Mouse (Mus musculus) megakaryocyte, embryonic 14.5 days (primary cell): ENCODE data around the gene Cc2d1a. TPM values are rescaled to one million over a fixed set of nuclear protein-coding genes. Genes with fewer than 3 reads are reported as not detected.

Experiments used
- H3K27me3 ChIP-seq: replicated peaks from 2 replicates; pipeline ENCODE3; 2012; ENCODE audit warnings: inconsistent platforms
- H3K36me3 ChIP-seq: replicated peaks from 2 replicates; pipeline ENCODE3; 2012; ENCODE audit warnings: low read length, inconsistent platforms, mixed read lengths
- H3K4me1 ChIP-seq: 2 replicates; pipeline ENCODE4 v1.6.1; 2012; ENCODE audit warnings: inconsistent platforms
- H3K4me3 ChIP-seq: replicated peaks from 2 replicates; pipeline ENCODE3; 2012; ENCODE audit warnings: moderate library complexity, mild to moderate bottlenecking, inconsistent platforms
- H3K9me3 ChIP-seq: 2 replicates; pipeline ENCODE4 v1.6.1; 2012; ENCODE audit warnings: inconsistent platforms
- FLI1 ChIP-seq: IDR thresholded peaks from 2 replicates; pipeline ENCODE4 v1.6.1; 2012; ENCODE audit warnings: low read length, inconsistent platforms, mixed read lengths
- GATA1 ChIP-seq: IDR thresholded peaks from 3 replicates; pipeline ENCODE4 v1.6.1; 2012; ENCODE audit warnings: mixed read lengths, low read length, inconsistent platforms, borderline replicate concordance
- polyA plus RNA-seq: library from polyadenylated mRNA; stranded (reverse); fragments of >175 nt; gene quantifications from 2 replicates; pipeline ENCODE4 v1.2.3, GENCODE M21; 2012; ENCODE audit warnings: low replicate concordance; ENCODE audit not compliant: insufficient read depth

Gene Cc2d1a
- polyA plus RNA-seq, 1 experiment = 32.7 TPM

DNA sequence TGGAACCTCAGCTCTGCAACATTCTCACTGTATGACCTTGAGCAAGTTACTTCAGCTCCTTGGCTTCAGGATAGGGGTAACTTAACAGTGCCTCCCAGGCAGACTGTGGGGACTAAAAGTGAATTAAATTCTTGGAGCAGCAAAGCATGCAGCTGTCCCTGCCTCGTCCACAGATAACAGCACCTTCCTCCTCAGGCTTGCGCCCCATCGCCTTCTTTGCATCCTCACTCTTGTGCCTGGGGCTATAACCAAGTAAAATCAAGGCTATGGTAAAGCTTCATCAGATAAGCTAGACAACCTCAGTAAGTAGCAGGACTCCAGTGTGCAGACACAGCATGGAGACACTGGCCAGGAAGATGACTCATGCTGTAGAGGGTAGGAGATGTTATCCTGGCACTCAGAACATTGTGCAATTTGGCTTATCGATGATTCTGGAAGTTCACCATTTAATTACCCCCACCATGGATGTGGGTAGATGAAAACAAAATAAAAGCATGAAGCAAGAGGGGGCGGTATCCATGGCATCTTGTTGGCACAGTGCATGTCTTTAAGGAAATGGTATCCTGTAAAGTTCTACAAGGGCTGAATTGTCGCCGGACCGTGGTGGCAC lies 3.0 kb downstream of the Cc2d1a start:
- H3K4me3 ChIP-seq = no peak overlapping the region
- H3K9me3 ChIP-seq = no peaks in the 10 kb centered on the region
- no peak for TF ChIP-seq GATA1
- TF ChIP-seq FLI1 = no peak
- peaks cover 38% of the 10 kb centered on the region for H3K4me1 ChIP-seq
- H3K27me3 ChIP-seq = no peaks in the 10 kb centered on the region
- H3K36me3 ChIP-seq = peaks cover 64% of the 10 kb centered on the region

DNA sequence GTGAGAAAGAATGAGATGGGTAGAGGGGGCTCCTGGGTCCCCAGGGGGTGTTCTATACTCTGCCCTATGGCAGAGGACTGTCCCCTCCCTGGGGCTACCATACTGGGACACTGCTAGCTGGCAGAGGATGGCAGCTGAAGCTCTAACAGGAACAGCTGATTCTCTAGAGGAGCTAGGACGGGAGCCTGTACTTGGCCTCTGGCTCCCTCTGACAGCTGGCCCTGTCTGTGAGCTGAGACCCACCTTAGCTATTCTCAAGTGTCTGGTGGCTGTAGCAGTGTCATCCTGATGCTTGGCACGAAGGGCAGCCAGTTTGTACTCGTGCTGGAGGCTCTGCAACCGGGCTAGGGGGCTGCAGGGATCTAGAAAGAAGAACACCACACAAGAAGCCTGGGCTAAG lies 6.9 kb downstream of the Cc2d1a start:
- peaks cover 97% of the 10 kb centered on the region for H3K36me3 ChIP-seq
- peaks cover 12% of the 10 kb centered on the region for H3K4me1 ChIP-seq
- no peaks in the 10 kb centered on the region for H3K27me3 ChIP-seq
- H3K9me3 ChIP-seq = no peaks in the 10 kb centered on the region
- no peak for TF ChIP-seq GATA1
- TF ChIP-seq FLI1 = no peak
- no peak overlapping the region for H3K4me3 ChIP-seq

DNA sequence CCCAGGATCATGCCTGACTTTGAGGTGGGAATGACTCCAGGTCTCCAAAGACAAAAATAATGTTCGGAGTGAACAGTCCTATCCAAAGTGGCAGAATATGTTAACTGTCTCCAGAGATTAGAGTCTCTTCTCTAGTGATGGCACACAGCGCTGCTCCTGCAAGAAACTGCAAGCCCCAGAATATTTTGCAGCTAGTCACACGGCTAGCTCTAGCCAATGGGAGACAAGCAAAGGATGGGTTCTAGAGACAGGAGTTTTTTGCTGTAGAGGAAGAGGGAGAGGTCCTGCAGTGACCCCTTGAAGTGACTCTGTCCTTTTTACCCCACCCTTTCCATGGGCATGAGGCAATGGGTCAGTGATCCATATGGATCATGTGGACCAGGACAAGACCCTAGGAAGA lies 9.9 kb downstream of the Cc2d1a start:
- H3K4me3 ChIP-seq = no peak overlapping the region
- peaks cover 99% of the 10 kb centered on the region for H3K36me3 ChIP-seq
- TF ChIP-seq FLI1 (no peak), GATA1 (no peak)

DNA sequence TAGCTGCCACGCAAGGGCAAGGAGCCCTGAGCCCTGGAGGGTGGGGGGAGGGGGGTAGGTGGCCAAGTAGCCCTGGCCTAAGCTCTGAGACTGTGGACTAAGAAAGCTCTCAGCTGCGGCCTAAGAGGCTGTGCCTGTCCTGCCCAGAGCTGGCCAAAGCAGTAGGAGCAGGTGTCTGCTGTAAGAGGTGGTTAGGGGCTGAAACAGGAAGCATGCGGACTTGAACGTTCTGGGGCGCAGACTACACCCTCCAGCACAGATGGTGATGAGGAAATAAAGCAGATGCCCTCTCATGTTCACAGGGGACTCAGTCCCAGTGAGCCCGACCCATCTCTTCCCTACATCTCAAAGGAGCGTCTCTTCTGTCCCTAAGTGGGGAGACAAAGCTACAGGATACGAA lies 15.5 kb downstream of the Cc2d1a start:
- Histone ChIP-seq H3K9me3 (no peaks in the 10 kb centered on the region), H3K36me3 (peaks cover 69% of the 10 kb centered on the region), H3K27me3 (peaks cover 16% of the 10 kb centered on the region), H3K4me3 (no peak overlapping the region), H3K4me1 (peaks cover 16% of the 10 kb centered on the region)
- no peak for TF ChIP-seq FLI1
- TF ChIP-seq GATA1 = no peak

More for the DNA sequence above, 9.9 kb downstream of the Cc2d1a start:
- Histone ChIP-seq H3K9me3 (no peaks in the 10 kb centered on the region), H3K27me3 (no peaks in the 10 kb centered on the region), H3K4me1 (no peaks in the 10 kb centered on the region)

DNA sequence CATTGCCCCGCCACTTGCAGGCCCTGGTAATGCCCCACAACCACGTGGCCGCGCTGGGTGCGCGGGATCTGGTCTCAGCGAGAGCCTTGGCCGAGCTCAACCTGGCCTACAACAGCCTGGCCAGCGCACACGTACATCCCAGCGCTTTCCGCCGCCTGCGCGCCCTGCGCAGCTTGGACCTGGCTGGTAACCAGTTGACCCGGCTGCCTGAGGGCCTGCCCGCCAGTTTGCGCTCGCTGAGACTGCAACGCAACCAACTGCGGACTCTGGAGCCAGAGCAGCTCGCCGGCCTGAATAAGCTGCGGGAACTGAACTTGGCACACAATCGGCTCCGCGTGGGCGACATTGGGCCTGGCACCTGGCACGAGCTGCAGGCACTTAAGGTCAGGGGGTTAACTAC lies 16.9 kb downstream of the Cc2d1a start:
- Histone ChIP-seq H3K27me3 (peaks cover 30% of the 10 kb centered on the region), H3K4me1 (peaks cover 30% of the 10 kb centered on the region), H3K4me3 (no peak overlapping the region), H3K9me3 (no peaks in the 10 kb centered on the region), H3K36me3 (peaks cover 55% of the 10 kb centered on the region)
- TF ChIP-seq GATA1 (no peak), FLI1 (no peak)

DNA sequence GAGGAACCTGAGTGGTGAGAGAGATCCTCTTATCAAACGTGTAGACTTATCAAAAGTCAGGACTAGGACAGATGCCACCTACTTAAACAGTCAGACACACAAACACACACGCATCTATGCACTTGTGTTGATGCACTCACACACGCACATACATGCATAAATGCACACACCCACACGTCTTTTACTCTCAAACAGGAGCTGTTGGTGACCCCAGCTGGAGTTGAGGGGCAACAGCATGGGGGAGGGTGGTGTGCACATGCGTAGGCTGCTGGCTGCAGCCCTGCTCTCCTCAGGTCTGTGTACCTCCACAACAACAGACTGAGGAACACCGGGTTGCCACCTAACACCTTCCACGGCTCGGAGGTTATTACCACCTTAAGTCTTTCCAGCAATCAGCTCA lies 19.5 kb downstream of the Cc2d1a start:
- TF ChIP-seq FLI1 (no peak), GATA1 (no peak)
- H3K4me1 ChIP-seq = peaks cover 36% of the 10 kb centered on the region
- peaks cover 39% of the 10 kb centered on the region for H3K27me3 ChIP-seq
- H3K9me3 ChIP-seq = no peaks in the 10 kb centered on the region
- H3K4me3 ChIP-seq = no peak overlapping the region
- peaks cover 30% of the 10 kb centered on the region for H3K36me3 ChIP-seq

DNA sequence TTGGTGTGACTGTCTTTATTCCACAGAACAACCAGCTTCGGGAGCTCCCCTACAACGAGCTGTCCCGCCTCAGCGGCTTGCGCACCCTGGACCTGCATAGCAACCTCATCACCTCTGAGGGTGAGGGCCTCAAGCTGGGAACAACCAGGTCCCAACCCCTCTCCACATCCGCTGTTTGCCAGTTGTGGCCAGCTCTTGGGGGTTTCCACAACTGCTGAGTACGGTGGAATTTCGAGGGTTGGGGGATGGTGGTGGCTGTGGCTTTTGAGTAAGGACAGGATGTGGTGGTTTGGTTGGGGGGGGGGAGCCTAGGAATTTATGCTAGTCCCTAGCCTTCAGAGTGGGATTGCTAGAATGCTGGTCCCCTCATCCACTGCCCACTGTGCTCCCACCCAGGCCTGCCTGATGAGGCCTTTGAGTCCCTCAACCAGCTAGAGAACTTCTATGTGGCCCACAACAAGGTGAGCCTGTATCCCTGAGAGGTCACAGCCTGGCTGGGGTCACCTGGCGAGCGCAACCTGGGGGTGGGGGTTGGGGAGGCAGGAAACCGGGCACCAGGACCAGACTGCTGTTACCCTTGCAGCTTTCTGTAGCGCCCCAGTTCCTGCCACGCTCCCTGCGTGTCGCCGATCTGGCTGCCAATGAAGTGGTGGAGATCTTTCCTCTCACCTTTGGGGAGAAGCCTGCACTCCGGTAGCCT lies 20.4 kb downstream of the Cc2d1a start:
- H3K4me3 ChIP-seq = peak overlapping the region; percentile 35
- no peak for TF ChIP-seq FLI1
- TF ChIP-seq GATA1 = no peak

DNA sequence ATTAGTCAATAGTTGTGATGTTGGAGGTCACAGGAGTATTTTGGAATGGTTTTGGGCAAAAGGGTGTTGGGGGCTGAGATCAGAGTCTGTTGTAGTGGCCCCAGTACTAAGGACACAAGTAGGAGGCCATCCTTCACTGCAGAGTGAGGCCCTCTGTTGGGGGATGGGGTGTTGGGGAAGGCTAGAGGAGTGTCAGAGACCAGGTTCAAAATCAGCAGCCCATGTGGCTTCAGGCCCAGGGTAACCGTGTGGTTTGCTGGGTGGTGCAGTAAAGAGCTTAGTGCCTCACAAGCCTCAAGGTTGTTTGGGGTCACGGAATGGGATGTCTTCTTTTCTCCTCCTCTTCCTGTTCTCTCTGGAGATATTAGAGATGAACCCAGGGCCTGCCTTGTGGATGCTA lies 21.0 kb downstream of the Cc2d1a start:
- Histone ChIP-seq H3K9me3 (no peaks in the 10 kb centered on the region), H3K4me3 (no peak overlapping the region), H3K27me3 (peaks cover 41% of the 10 kb centered on the region), H3K36me3 (peaks cover 14% of the 10 kb centered on the region), H3K4me1 (peaks cover 36% of the 10 kb centered on the region)
- TF ChIP-seq FLI1 (no peak), GATA1 (no peak)

More for the DNA sequence above, 20.4 kb downstream of the Cc2d1a start:
- Histone ChIP-seq H3K27me3 (peaks cover 40% of the 10 kb centered on the region), H3K4me1 (peaks cover 36% of the 10 kb centered on the region), H3K36me3 (peaks cover 20% of the 10 kb centered on the region), H3K9me3 (no peaks in the 10 kb centered on the region)

DNA sequence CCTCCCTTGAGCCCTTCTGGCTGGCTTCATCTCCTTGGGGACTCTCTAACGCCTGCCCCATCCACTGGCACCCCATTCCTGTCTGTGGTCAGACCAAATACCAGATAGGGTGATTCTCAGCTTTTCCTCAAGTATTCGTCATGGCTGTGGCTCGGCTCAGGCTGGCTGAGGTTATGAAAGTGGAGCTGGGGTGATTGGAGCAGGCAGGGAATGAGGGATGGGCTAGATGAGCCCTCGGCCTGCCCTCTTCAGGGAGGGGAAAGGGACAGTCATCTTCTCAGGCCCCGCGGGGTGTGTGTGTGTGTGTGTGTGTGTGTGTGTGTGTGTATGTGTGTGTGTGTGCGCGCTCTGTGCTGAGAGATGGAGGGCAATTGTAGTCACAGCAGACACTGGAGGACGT lies 22.1 kb downstream of the Cc2d1a start, which contains the start of gene Podnl1:
Podnl1 (plus strand) TSS at position 334 of the 400 bp plus-strand sequence.
- TF ChIP-seq GATA1 = no peak
- no peak for TF ChIP-seq FLI1
- Histone ChIP-seq H3K4me1 (peaks cover 36% of the 10 kb centered on the region), H3K36me3 (peaks cover 3% of the 10 kb centered on the region), H3K9me3 (no peaks in the 10 kb centered on the region), H3K27me3 (peaks cover 43% of the 10 kb centered on the region), H3K4me3 (no peak within 1 kb of the TSS)

DNA sequence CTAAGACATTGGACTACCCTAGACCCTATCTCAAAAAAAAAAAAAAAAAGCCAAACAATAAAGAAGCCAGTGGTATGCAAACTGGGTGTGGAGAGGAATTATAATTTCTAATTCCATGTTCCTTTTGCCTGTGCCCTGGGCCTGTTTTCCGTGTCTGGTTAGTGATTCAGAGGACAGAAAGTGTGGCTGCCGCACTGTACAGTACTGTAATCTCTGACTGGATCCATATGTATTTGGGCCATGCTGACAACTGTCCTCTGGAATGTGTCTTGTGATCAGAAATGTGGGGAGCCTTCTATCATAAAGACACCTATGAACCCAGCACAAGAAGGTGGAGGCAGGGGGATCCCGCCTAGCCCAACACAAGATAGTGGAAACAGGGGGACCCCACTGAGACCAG lies 25.6 kb downstream of the Cc2d1a start:
- H3K9me3 ChIP-seq = peaks cover 9% of the 10 kb centered on the region
- peaks cover 19% of the 10 kb centered on the region for H3K4me1 ChIP-seq
- no peak overlapping the region for H3K4me3 ChIP-seq

DNA sequence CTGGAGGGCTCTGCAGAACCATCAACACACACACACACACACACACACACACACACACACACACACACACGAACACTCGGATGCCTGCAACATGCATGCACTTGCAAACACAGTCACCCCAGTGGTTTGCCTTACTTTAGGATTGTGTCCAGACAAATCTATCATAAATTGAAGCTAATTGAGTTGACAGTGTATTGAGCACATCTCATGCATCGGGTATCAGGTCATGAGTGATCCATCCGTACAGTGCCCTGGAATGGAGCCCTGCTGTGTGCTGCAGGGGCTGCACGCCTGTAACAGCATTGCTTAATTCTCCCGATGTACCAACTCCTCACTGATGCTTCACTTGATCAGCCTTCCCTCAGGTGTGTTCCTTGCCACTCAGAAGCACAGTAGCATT lies 32.1 kb downstream of the Cc2d1a start:
- Histone ChIP-seq H3K27me3 (peaks cover 18% of the 10 kb centered on the region), H3K9me3 (peaks cover 9% of the 10 kb centered on the region), H3K4me3 (no peak overlapping the region), H3K4me1 (no peaks in the 10 kb centered on the region), H3K36me3 (no peaks in the 10 kb centered on the region)
- TF ChIP-seq GATA1 (no peak), FLI1 (no peak)

More for the DNA sequence above, 25.6 kb downstream of the Cc2d1a start:
- TF ChIP-seq GATA1 (no peak), FLI1 (no peak)
- no peaks in the 10 kb centered on the region for H3K36me3 ChIP-seq
- H3K27me3 ChIP-seq = peaks cover 30% of the 10 kb centered on the region
